Mouse (Mus musculus) forebrain, embryonic 13.5 days (tissue): ENCODE data around the gene Brd3os. TPM values are rescaled to one million over a fixed set of nuclear protein-coding genes. Genes with fewer than 3 reads are reported as not detected.

Experiments used
- ATAC-seq: fragments of 200-750 bp; cut with Nextera tagmentation; 2 replicates; pipeline ENCODE4 v1.8.0; 2017
- H3K27ac ChIP-seq: fragments of 300-500 bp; sonication (generic); 2 replicates; pipeline ENCODE4 v1.5.1; 2015; ENCODE audit warnings: inconsistent platforms, mild to moderate bottlenecking, moderate library complexity
- H3K27me3 ChIP-seq: fragments of 300-500 bp; sonication (generic); 2 replicates; pipeline ENCODE4 v1.6.1; 2015; ENCODE audit warnings: mild to moderate bottlenecking, inconsistent platforms
- H3K36me3 ChIP-seq: fragments of 300-500 bp; sonication (generic); 2 replicates; pipeline ENCODE4 v1.6.1; 2015; ENCODE audit warnings: mild to moderate bottlenecking, inconsistent platforms; ENCODE audit not compliant: poor library complexity, severe bottlenecking
- H3K4me1 ChIP-seq: fragments of 300-500 bp; sonication (generic); 2 replicates; pipeline ENCODE4 v1.6.1; 2015; ENCODE audit warnings: inconsistent platforms
- H3K4me2 ChIP-seq: fragments of 300-500 bp; sonication (generic); 2 replicates; pipeline ENCODE4 v1.6.1; 2015; ENCODE audit warnings: inconsistent platforms, mild to moderate bottlenecking, moderate library complexity
- H3K4me3 ChIP-seq: fragments of 300-500 bp; sonication (generic); 2 replicates; pipeline ENCODE4 v1.5.1; 2015; ENCODE audit warnings: mild to moderate bottlenecking, inconsistent platforms
- H3K9ac ChIP-seq: fragments of 300-500 bp; sonication (generic); 2 replicates; pipeline ENCODE4 v1.6.1; 2015; ENCODE audit warnings: mild to moderate bottlenecking, inconsistent platforms
- H3K9me3 ChIP-seq: fragments of 300-500 bp; sonication (generic); replicated peaks from 2 replicates; pipeline ENCODE4 v1.6.1; 2016; ENCODE audit warnings: inconsistent platforms
- WGBS: fragments of 180-500 bp; shearing (Covaris S2); methylation state at CpG from one replicate; pipeline ENCODE4 v1.1.7; 2015; 5-methylcytosine and 5-hydroxymethylcytosine counted together
- polyA plus RNA-seq: library from polyadenylated mRNA; unstranded; fragments of >200 nt; fragmentation: Nextera tagmentation; extraction: Ambion mirVana; gene quantifications from 2 replicates; pipeline ENCODE4 v1.2.1, GENCODE M21; 2015

The Brd3os gene
- polyA plus RNA-seq, 1 experiment from 2014 or later: 19.3 TPM

DNA sequence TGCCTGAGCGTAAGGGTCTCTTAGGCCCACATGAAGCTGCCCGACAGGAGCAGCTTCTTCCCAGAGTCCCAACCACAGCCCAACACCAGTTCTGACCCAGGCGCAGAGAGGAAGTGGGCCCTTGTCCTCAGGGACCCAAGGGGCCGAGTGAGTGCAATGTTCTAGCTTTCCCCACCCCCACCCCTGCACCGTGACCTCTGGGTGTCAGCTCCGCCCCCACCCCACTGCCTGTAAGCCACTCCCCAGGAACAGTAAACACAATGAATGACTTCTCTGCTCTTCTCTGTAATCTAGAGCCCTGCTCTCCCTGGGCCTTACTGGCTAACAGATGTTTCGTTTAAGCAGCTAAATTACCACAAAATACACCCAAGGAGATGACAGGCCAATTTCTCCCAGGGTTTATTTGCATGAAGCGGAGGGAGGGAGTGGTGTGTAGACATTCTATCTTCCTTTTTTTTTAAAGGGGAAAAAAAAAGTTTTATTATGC is 30.4 kb upstream of the Brd3os start:
- Histone ChIP-seq H3K9ac (peak overlapping the region; percentile 30; the same call in 1 of the 2 replicates), H3K36me3 (no peaks in the 10 kb centered on the region), H3K4me1 (peaks cover 63% of the 10 kb centered on the region), H3K4me3 (no peak overlapping the region), H3K4me2 (peak overlapping the region; percentile 32; the same call in 1 of the 2 replicates), H3K27ac (peak overlapping the region; percentile 82), H3K27me3 (no peaks in the 10 kb centered on the region), H3K9me3 (no peaks in the 10 kb centered on the region)
- WGBS: 23% methylated on average over 8 of the region's 8 CpGs
- peak; percentile 25; the same call in 1 of the 2 replicates for ATAC-seq

- Histone ChIP-seq H3K4me3 (no peak overlapping the region), H3K27ac (peak overlapping the region; percentile 82), H3K27me3 (no peaks in the 10 kb centered on the region), H3K4me1 (peaks cover 63% of the 10 kb centered on the region), H3K9ac (peak overlapping the region; percentile 30; the same call in 1 of the 2 replicates), H3K9me3 (no peaks in the 10 kb centered on the region), H3K36me3 (no peaks in the 10 kb centered on the region), H3K4me2 (peak overlapping the region; percentile 32)
- ATAC-seq: no peak
- WGBS: 10% methylated on average over 7 of the region's 7 CpGs
These were observed 29.8 kb upstream of the Brd3os start for GRCm38 (mm10) chr2:27412245-27412800.

DNA sequence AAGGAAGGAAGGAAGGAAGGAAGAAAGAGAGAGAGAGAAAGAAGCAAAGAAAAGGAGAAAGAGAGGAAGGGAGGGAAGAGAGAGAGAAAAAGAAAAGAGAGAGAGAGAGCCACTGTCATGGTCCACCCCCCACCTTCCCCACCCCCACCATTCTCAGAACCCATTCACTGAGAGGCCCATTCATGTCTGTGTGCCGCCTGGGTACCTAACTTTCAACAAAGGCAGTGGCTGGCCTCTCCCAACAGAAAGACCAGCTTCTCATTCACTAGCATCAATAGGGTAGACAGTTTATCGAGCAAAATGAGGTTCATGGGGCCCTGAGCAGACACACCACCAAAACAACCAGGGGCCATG is 28.6 kb upstream of the Brd3os start:
- Histone ChIP-seq H3K27ac (peak overlapping the region; percentile 48), H3K36me3 (no peaks in the 10 kb centered on the region), H3K9ac (no peak overlapping the region), H3K9me3 (no peaks in the 10 kb centered on the region), H3K4me1 (peaks cover 70% of the 10 kb centered on the region), H3K4me3 (no peak overlapping the region), H3K4me2 (peak overlapping the region; percentile 26), H3K27me3 (no peaks in the 10 kb centered on the region)
- WGBS: 3% methylated on average over 2 of the region's 2 CpGs
- ATAC-seq: no peak

GRCm38 (mm10) chr2:27413936-27414657 is 28.0 kb upstream of the Brd3os start:
- Histone ChIP-seq H3K36me3 (no peaks in the 10 kb centered on the region), H3K4me1 (peaks cover 76% of the 10 kb centered on the region), H3K4me3 (no peak overlapping the region), H3K4me2 (peak overlapping the region; percentile 26), H3K27me3 (no peaks in the 10 kb centered on the region), H3K9ac (0 out of 2 replicates have a peak overlapping the region, but pooled peaks have one; percentile 30), H3K9me3 (no peaks in the 10 kb centered on the region), H3K27ac (peak overlapping the region; percentile 48)
- WGBS: 5% methylated on average over 16 of the region's 16 CpGs
- ATAC-seq: peak; percentile 73

GRCm38 (mm10) chr2:27415060-27415783 is 26.9 kb upstream of the Brd3os start:
- peak overlapping the region; percentile 26; the same call in 1 of the 2 replicates for H3K4me2 ChIP-seq
- no peaks in the 10 kb centered on the region for H3K27me3 ChIP-seq
- H3K9me3 ChIP-seq: no peaks in the 10 kb centered on the region
- H3K36me3 ChIP-seq: no peaks in the 10 kb centered on the region
- peak overlapping the region; percentile 48; the same call in 1 of the 2 replicates for H3K27ac ChIP-seq
- H3K4me1 ChIP-seq: peaks cover 76% of the 10 kb centered on the region
- H3K4me3 ChIP-seq: no peak overlapping the region
- ATAC-seq: no peak
- 61% methylated on average over 11 of the region's 11 CpGs for WGBS
- 0 out of 2 replicates have a peak overlapping the region, but pooled peaks have one; percentile 30 for H3K9ac ChIP-seq

- Histone ChIP-seq H3K9me3 (no peaks in the 10 kb centered on the region), H3K27me3 (no peaks in the 10 kb centered on the region), H3K9ac (no peak overlapping the region), H3K4me2 (no peak overlapping the region), H3K36me3 (no peaks in the 10 kb centered on the region), H3K4me1 (peaks cover 77% of the 10 kb centered on the region), H3K27ac (no peak overlapping the region), H3K4me3 (no peak overlapping the region)
- 60% methylated on average over 3 of the region's 3 CpGs for WGBS
- ATAC-seq: no peak
These were observed 25.7 kb upstream of the Brd3os start for GRCm38 (mm10) chr2:27416425-27416824.

- H3K27me3 ChIP-seq: no peaks in the 10 kb centered on the region
- H3K9ac ChIP-seq: no peak overlapping the region
- no peak overlapping the region for H3K27ac ChIP-seq
- H3K9me3 ChIP-seq: no peaks in the 10 kb centered on the region
- H3K4me3 ChIP-seq: no peak overlapping the region
- 76% methylated on average over 5 of the region's 5 CpGs for WGBS
- H3K36me3 ChIP-seq: no peaks in the 10 kb centered on the region
- ATAC-seq: no peak
- no peak overlapping the region for H3K4me2 ChIP-seq
- H3K4me1 ChIP-seq: peaks cover 77% of the 10 kb centered on the region
These were observed 24.4 kb upstream of the Brd3os start for GRCm38 (mm10) chr2:27417648-27418153.

DNA sequence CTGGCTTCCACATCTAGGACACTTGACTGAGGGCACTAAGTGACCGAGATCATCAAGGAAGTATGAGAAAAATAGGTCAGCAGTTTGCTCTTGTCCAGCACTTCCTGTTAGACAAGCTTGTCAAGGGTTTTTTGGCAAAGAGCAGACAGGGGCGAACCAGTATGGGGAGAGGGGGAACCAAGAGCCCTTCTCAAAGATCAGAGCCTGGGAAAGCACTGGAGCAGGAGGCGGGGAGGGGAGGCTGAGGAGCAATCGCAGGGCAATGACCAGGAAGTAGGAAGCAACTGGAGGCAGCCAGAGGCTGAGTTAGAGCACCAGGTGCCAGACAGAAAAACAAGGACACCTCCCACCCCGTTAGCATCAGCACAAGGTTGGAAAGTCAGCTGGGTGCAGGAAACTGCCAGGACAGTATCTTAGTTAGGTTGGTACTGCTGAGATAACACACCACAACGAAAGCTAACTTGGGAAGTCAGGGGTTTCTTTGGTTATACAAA is 23.5 kb upstream of the Brd3os start:
- no peak overlapping the region for H3K4me2 ChIP-seq
- WGBS: 71% methylated on average over 6 of the region's 6 CpGs
- ATAC-seq: no peak
- H3K9ac ChIP-seq: no peak overlapping the region
- H3K9me3 ChIP-seq: no peaks in the 10 kb centered on the region
- H3K36me3 ChIP-seq: no peaks in the 10 kb centered on the region
- H3K4me3 ChIP-seq: no peak overlapping the region
- no peak overlapping the region for H3K27ac ChIP-seq
- peaks cover 77% of the 10 kb centered on the region for H3K4me1 ChIP-seq
- no peaks in the 10 kb centered on the region for H3K27me3 ChIP-seq

GRCm38 (mm10) chr2:27421293-27422068 is 20.6 kb upstream of the Brd3os start:
- peak overlapping the region; percentile 48; the same call in 1 of the 2 replicates for H3K9ac ChIP-seq
- H3K9me3 ChIP-seq: no peaks in the 10 kb centered on the region
- ATAC-seq: 0 out of 2 replicates have a peak, but pooled peaks have one; percentile 25
- H3K4me2 ChIP-seq: peak overlapping the region; percentile 38
- H3K36me3 ChIP-seq: no peaks in the 10 kb centered on the region
- no peaks in the 10 kb centered on the region for H3K27me3 ChIP-seq
- 43% methylated on average over 20 of the region's 20 CpGs for WGBS
- H3K4me1 ChIP-seq: peaks cover 75% of the 10 kb centered on the region
- H3K27ac ChIP-seq: peak overlapping the region; percentile 82
- H3K4me3 ChIP-seq: no peak overlapping the region

GRCm38 (mm10) chr2:27423596-27423995 is 18.5 kb upstream of the Brd3os start:
- peaks cover 72% of the 10 kb centered on the region for H3K4me1 ChIP-seq
- no peaks in the 10 kb centered on the region for H3K36me3 ChIP-seq
- H3K9me3 ChIP-seq: no peaks in the 10 kb centered on the region
- peak overlapping the region; percentile 48; the same call in 1 of the 2 replicates for H3K9ac ChIP-seq
- no peak for ATAC-seq
- no peak overlapping the region for H3K27ac ChIP-seq
- H3K4me3 ChIP-seq: no peak overlapping the region
- peak overlapping the region; percentile 97 for H3K4me2 ChIP-seq
- no peaks in the 10 kb centered on the region for H3K27me3 ChIP-seq
- WGBS: 85% methylated on average over 7 of the region's 7 CpGs

DNA sequence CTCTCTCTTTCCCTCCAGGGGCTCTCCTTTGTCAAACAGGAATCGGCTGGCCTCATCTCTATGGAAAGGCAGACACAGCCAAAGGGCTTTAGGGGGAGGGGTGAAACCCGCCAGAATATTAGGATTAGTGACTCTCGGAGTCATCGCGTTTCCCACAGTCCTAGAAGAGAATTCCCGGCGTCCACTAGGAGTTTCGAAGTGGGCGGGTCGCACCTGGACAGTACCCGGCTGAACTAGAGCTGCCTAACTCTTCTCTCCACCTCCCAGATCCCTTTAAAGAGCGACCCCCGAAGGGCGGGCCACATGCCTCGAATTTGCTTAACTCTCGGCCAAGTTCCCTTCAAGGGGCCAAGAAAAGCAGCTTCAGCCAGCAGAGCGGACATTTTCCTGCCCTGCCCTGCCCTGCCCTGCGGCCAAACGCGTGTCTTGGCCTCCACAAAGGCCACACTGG is 16.9 kb upstream of the Brd3os start:
- H3K36me3 ChIP-seq: no peaks in the 10 kb centered on the region
- peak overlapping the region; percentile 95 for H3K9ac ChIP-seq
- peak overlapping the region; percentile 97 for H3K4me2 ChIP-seq
- no peaks in the 10 kb centered on the region for H3K27me3 ChIP-seq
- no peaks in the 10 kb centered on the region for H3K9me3 ChIP-seq
- no peak for ATAC-seq
- H3K4me1 ChIP-seq: peaks cover 61% of the 10 kb centered on the region
- WGBS: 1% methylated on average over 20 of the region's 20 CpGs
- peak overlapping the region; percentile 90 for H3K4me3 ChIP-seq
- H3K27ac ChIP-seq: no peak overlapping the region; the same call in 1 of the 2 replicates
